ENCODE assay signal across 9 mouse cellular contexts in genomic region chr8:22047699-22048464, GRCm38 (mm10). TPM values are rescaled to one million over a fixed set of nuclear protein-coding genes. Genes with fewer than 3 reads are reported as not detected.
DNase-seq lines count a peak whose midpoint lies in the region; ATAC-seq and TF ChIP-seq lines count a peak whose summit lies in the region.
"Had no signal": no experiment of that assay in that cellular context is flagged by ENCODE, and none has a peak within 500 bp of the region (broad histone marks: within the 10 kb centered on the region; RNA-seq: fewer than 3 reads in every experiment).

No protein-coding gene starts in this region.

- H3K4me1 ChIP-seq in heart, embryonic 11.5 days (ENCODE audit: control insufficient read depth, insufficient read depth, low read length): no peaks in the 10 kb centered on the region
- peaks cover 0 to 5% of the 10 kb centered on the region in 2 experiments; a peak in 2 of 4 replicates for H3K4me1 ChIP-seq in ES-E14 (ENCODE audit: control insufficient read depth in 2 of 2, insufficient read depth in 2 of 2, low read length in 2 of 2, poor library complexity in 1 of 2)
- H3K4me1 ChIP-seq in lung, embryonic 14.5 days (ENCODE audit: insufficient read depth): no peaks in the 10 kb centered on the region

- H3K4me3 ChIP-seq in heart, embryonic 11.5 days (ENCODE audit: low read depth, low read length): no peak overlapping the region
- no peak overlapping the region for H3K4me3 ChIP-seq in ES-E14 (ENCODE audit: insufficient read depth in 1 of 2, low read depth in 1 of 2, low read length in 2 of 2, poor library complexity in 1 of 2, severe bottlenecking in 1 of 2)
- no peak overlapping the region for H3K4me3 ChIP-seq in lung, embryonic 14.5 days (ENCODE audit: low read depth, low read length)

- no peaks in the 10 kb centered on the region for H3K27me3 ChIP-seq in heart, embryonic 11.5 days (ENCODE audit: control insufficient read depth, insufficient read depth, low read length)
- H3K27me3 ChIP-seq in lung, embryonic 14.5 days (ENCODE audit: insufficient read depth, low read length): no peaks in the 10 kb centered on the region

- H3K4me2 ChIP-seq in heart, embryonic 11.5 days: no peak overlapping the region
- no peak overlapping the region for H3K4me2 ChIP-seq in lung, embryonic 14.5 days

- peak; percentile 71 for TF ChIP-seq CTCF in lung, embryonic 14.5 days (IDR thresholded peaks at IDR 0.05; ENCODE audit: low read depth)

- WGBS in heart, embryonic 11.5 days (ENCODE audit: insufficient replicate concordance): 76% methylated on average over 2 of the region's 2 CpGs
- WGBS in lung, embryonic 14.5 days: 71% methylated on average over 2 of the region's 2 CpGs

- ATAC-seq in heart, embryonic 11.5 days (replicated peaks; ENCODE audit: insufficient number of reproducible peaks, low FRiP score, low TSS enrichment): peak; percentile 46; the same call in 1 of the 2 replicates
- ATAC-seq in granulocyte monocyte progenitor cell, adult 5-6 weeks (replicated peaks; ENCODE audit: poor library complexity, severe bottlenecking): peak; percentile 97
- ATAC-seq in lung, embryonic 14.5 days (ENCODE audit: insufficient read depth): peak; percentile 76

- no peaks in the 10 kb centered on the region for H3K9me3 ChIP-seq in heart, embryonic 11.5 days (replicated peaks; ENCODE audit: control insufficient read depth, low read length)
- no peaks in the 10 kb centered on the region for H3K9me3 ChIP-seq in ES-E14 (ENCODE audit: control insufficient read depth, insufficient read depth, low read depth, low read length)
- H3K9me3 ChIP-seq in lung, embryonic 14.5 days (ENCODE audit: low read depth, low read length): no peaks in the 10 kb centered on the region

- no peaks in the 10 kb centered on the region for H3K36me3 ChIP-seq in heart, embryonic 11.5 days (ENCODE audit: control insufficient read depth, insufficient read depth, low read length)
- no peaks in the 10 kb centered on the region for H3K36me3 ChIP-seq in ES-E14 (ENCODE audit: control insufficient read depth, insufficient read depth, low read length, poor library complexity, severe bottlenecking)
- H3K36me3 ChIP-seq in lung, embryonic 14.5 days (ENCODE audit: insufficient read depth): no peaks in the 10 kb centered on the region

- in situ Hi-C loops in ES-E14 (cut with MboI; ENCODE audit: low sequenced_read_pairs in 2 of 2, unreplicated experiment in 2 of 2): no loop called here

- DNase-seq in heart, adult 8-10 months (ENCODE audit: low spot score): no peak
- peak; percentile 76 for DNase-seq in ES-E14 (ENCODE audit: low read depth, low spot score)
- peak; percentile 35 for DNase-seq in cerebellum, adult 8-10 months
- DNase-seq in kidney, adult 9 months: peak; percentile 65
- DNase-seq in lung, embryonic 14.5 days: peak; percentile 76
- peak; percentile 80 for DNase-seq in retina, embryonic 14.5 days (ENCODE audit: low spot score)

- H3K9ac ChIP-seq in heart, embryonic 11.5 days (ENCODE audit: low read depth, low read length): no peak overlapping the region
- H3K9ac ChIP-seq in ES-E14 (ENCODE audit: insufficient read depth, low read depth, low read length, poor library complexity, severe bottlenecking): no peak overlapping the region
- H3K9ac ChIP-seq in lung, embryonic 14.5 days: no peak overlapping the region

- H3K27ac ChIP-seq in heart, embryonic 11.5 days (ENCODE audit: low read depth, low read length): no peak overlapping the region
- no peak overlapping the region for H3K27ac ChIP-seq in ES-E14 (ENCODE audit: insufficient read depth, low read depth, low read length, poor library complexity, severe bottlenecking)
- H3K27ac ChIP-seq in lung, embryonic 14.5 days (ENCODE audit: low read depth): no peak overlapping the region
- H3K27ac ChIP-seq: macrophage had no signal

TF ChIP-seq in ES-E14, 5 proteins besides CTCF, POLR2A, EP300 and RAD21:
- TF ChIP-seq CHD2 (IDR thresholded peaks at IDR 0.05; ENCODE audit: low read depth, low read length): no peak
- 0 out of 2 replicates have a peak, but pooled peaks have one; percentile 48 for TF ChIP-seq ZC3H11A (IDR thresholded peaks at IDR 0.05; ENCODE audit: borderline replicate concordance, low read depth, low read length)

RNA-seq across cellular contexts. Expression of gene Atp7b, which starts 12.2 kb away (rescaled TPM):
- 2.9 and 3.6 TPM in 2 replicates for polyA plus RNA-seq in heart, embryonic 11.5 days (2014; fragmentation: Nextera tagmentation; extraction: Ambion mirVana)
- total RNA-seq in heart, adult 8-10 months (2022): under 1 TPM; 0.09 to 0.13 (median 0.12) TPM
- total RNA-seq in ES-E14 (2012; rRNA removed): 3.2 and 5.3 TPM in 2 replicates
- total RNA-seq in granulocyte monocyte progenitor cell, adult 5-6 weeks (2014; fragmentation: Nextera tagmentation): 0.32 and 0.53 TPM in 2 replicates
- total RNA-seq in granulocyte monocyte progenitor cell, adult 5-6 weeks (2017): 0.22 and 0.31 TPM in 2 replicates
- 1.9 and 2.2 TPM in 2 replicates for polyA plus RNA-seq in lung, embryonic 14.5 days (2014; fragmentation: Nextera tagmentation; extraction: Ambion mirVana)
- polyA plus RNA-seq: macrophage had no signal

RNA-seq across cellular contexts. Expression of gene Alg11, which starts 12.6 kb away (rescaled TPM):
- 27.0 and 31.5 TPM in 2 replicates for polyA plus RNA-seq in heart, embryonic 11.5 days (2014; fragmentation: Nextera tagmentation; extraction: Ambion mirVana)
- 1 to 10 TPM; 7.3 to 8.8 (median 8.5) TPM for total RNA-seq in heart, adult 8-10 months (2022)
- 44.7 and 55.4 TPM in 2 replicates for total RNA-seq in ES-E14 (2012; rRNA removed)
- 9.6 and 11.4 TPM in 2 replicates for total RNA-seq in granulocyte monocyte progenitor cell, adult 5-6 weeks (2014; fragmentation: Nextera tagmentation)
- 13.5 and 19.4 TPM in 2 replicates for total RNA-seq in granulocyte monocyte progenitor cell, adult 5-6 weeks (2017)
- 27.6 and 34.4 TPM in 2 replicates for polyA plus RNA-seq in lung, embryonic 14.5 days (2014; fragmentation: Nextera tagmentation; extraction: Ambion mirVana)

Comparison
In these comparisons a context has a peak if more than half of its experiments do, and no peak if none do; other contexts are left out.
1. ATAC-seq: peak in every context shown above with its lines; median percentile 97 in granulocyte monocyte progenitor cell, adult 5-6 weeks; 76 in lung, embryonic 14.5 days; 46 in heart, embryonic 11.5 days.